Mouse (Mus musculus) C2C12 (cell line): ENCODE measurements around the gene Ggt5. TPM values are rescaled to one million over a fixed set of nuclear protein-coding genes. Genes with fewer than 3 reads are reported as not detected.

Source experiments
- H3K27me3 ChIP-seq: one replicate; pipeline ENCODE4 v1.6.1; 2011; ENCODE audit not compliant: control insufficient read depth, insufficient read depth, insufficient read length
- H3K36me3 ChIP-seq: one replicate; pipeline ENCODE4 v1.6.1; 2011; ENCODE audit not compliant: control insufficient read depth, insufficient read depth
- H3K4me3 ChIP-seq: one replicate; pipeline ENCODE4 v1.5.1; 2011; ENCODE audit warnings: mild to moderate bottlenecking, control low read depth; ENCODE audit not compliant: poor library complexity, insufficient read depth, severe bottlenecking
- H3K79me2 ChIP-seq: one replicate; pipeline ENCODE4 v1.6.1; 2011; ENCODE audit not compliant: control insufficient read depth, insufficient read depth
- H3K79me3 ChIP-seq: one replicate; pipeline ENCODE4 v1.6.1; 2011; ENCODE audit warnings: low read depth, control low read depth
- H3ac ChIP-seq: one replicate; pipeline ENCODE3; 2011; ENCODE audit warnings: low read depth; ENCODE audit not compliant: control insufficient read depth, insufficient read length
- CEBPB ChIP-seq: IDR thresholded peaks from one replicate; pipeline ENCODE4 v1.6.1; 2011; ENCODE audit warnings: low read depth, mild to moderate bottlenecking, control low read depth, moderate library complexity
- CTCF ChIP-seq: IDR thresholded peaks from one replicate; pipeline ENCODE4 v1.5.1; 2011; ENCODE audit not compliant: control insufficient read depth, insufficient read depth, insufficient read length
- FOSL1 ChIP-seq: IDR thresholded peaks from one replicate; pipeline ENCODE4 v1.8.0; 2011; ENCODE audit warnings: mild to moderate bottlenecking, low read length; ENCODE audit not compliant: poor library complexity, insufficient read depth, severe bottlenecking
- MAX ChIP-seq: IDR thresholded peaks from one replicate; pipeline ENCODE4 v1.6.1; 2011; ENCODE audit warnings: mild to moderate bottlenecking, control low read depth
- MYOD1 ChIP-seq: IDR thresholded peaks from one replicate; pipeline ENCODE4 v1.6.1; 2011; ENCODE audit warnings: low read depth; ENCODE audit not compliant: control insufficient read depth, insufficient read length
- MYOG ChIP-seq: IDR thresholded peaks from one replicate; pipeline ENCODE4 v1.6.1; 2011; ENCODE audit not compliant: control insufficient read depth, insufficient read length; ENCODE audit errors: extremely low read depth
- USF1 ChIP-seq: IDR thresholded peaks from one replicate; pipeline ENCODE4 v1.6.1; 2011; ENCODE audit warnings: low read depth, mild to moderate bottlenecking, control low read depth, moderate library complexity
- polyA plus RNA-seq: library from polyadenylated mRNA; unstranded; fragments of >200 nt; fragmentation: generic; extraction: Trizol; gene quantifications from one replicate; pipeline ENCODE4 v1.2.1, GENCODE M21; 2012; ENCODE audit warnings: missing spikeins

Gene Ggt5
- polyA plus RNA-seq, 1 experiment = not detected

GRCm38 (mm10) chr10:75586553-75586879 lies 2.6 kb upstream of the Ggt5 start:
- TF ChIP-seq MAX = no peak
- no peak for TF ChIP-seq CEBPB
- no peak overlapping the region for H3K4me3 ChIP-seq
- no peak overlapping the region for H3ac ChIP-seq
- no peaks in the 10 kb centered on the region for H3K36me3 ChIP-seq
- no peaks in the 10 kb centered on the region for H3K79me2 ChIP-seq
- no peaks in the 10 kb centered on the region for H3K79me3 ChIP-seq
- peaks cover 17% of the 10 kb centered on the region for H3K27me3 ChIP-seq

GRCm38 (mm10) chr10:75587781-75588180 lies 1.4 kb upstream of the Ggt5 start:
- Histone ChIP-seq H3K36me3 (no peaks in the 10 kb centered on the region), H3ac (no peak overlapping the region), H3K79me2 (no peaks in the 10 kb centered on the region), H3K27me3 (peaks cover 17% of the 10 kb centered on the region), H3K4me3 (no peak overlapping the region), H3K79me3 (no peaks in the 10 kb centered on the region)
- TF ChIP-seq MYOD1 (no peak), MYOG (no peak), CEBPB (no peak), FOSL1 (no peak), CTCF (no peak), MAX (no peak), USF1 (no peak)

GRCm38 (mm10) chr10:75588336-75588735 lies 804 bp upstream of the Ggt5 start:
- Histone ChIP-seq H3ac (no peak overlapping the region), H3K79me3 (no peaks in the 10 kb centered on the region), H3K27me3 (peaks cover 16% of the 10 kb centered on the region), H3K79me2 (no peaks in the 10 kb centered on the region), H3K4me3 (no peak overlapping the region), H3K36me3 (no peaks in the 10 kb centered on the region)
- TF ChIP-seq CEBPB = no peak
- no peak for TF ChIP-seq MYOG
- TF ChIP-seq MAX = no peak
- TF ChIP-seq FOSL1 = no peak
- no peak for TF ChIP-seq MYOD1
- TF ChIP-seq USF1 = no peak
- TF ChIP-seq CTCF = no peak

- H3K79me2 ChIP-seq = no peaks in the 10 kb centered on the region
- peaks cover 10% of the 10 kb centered on the region for H3K27me3 ChIP-seq
- no peak overlapping the region for H3ac ChIP-seq
- H3K79me3 ChIP-seq = no peaks in the 10 kb centered on the region
- H3K36me3 ChIP-seq = no peaks in the 10 kb centered on the region
- TF ChIP-seq MAX (no peak), USF1 (no peak), CTCF (no peak), MYOG (no peak), FOSL1 (no peak), MYOD1 (no peak), CEBPB (no peak)
- H3K4me3 ChIP-seq = no peak overlapping the region
These were observed 511 bp downstream of the Ggt5 start for GRCm38 (mm10) chr10:75589651-75590050.

GRCm38 (mm10) chr10:75591211-75591894 lies 2.2 kb downstream of the Ggt5 start:
- no peak overlapping the region for H3K4me3 ChIP-seq
- H3K36me3 ChIP-seq = no peaks in the 10 kb centered on the region
- TF ChIP-seq USF1 (no peak), CEBPB (no peak), FOSL1 (no peak), MYOD1 (no peak), MYOG (no peak), MAX (no peak), CTCF (no peak)
- no peaks in the 10 kb centered on the region for H3K79me3 ChIP-seq
- no peak overlapping the region for H3ac ChIP-seq
- H3K27me3 ChIP-seq = no peaks in the 10 kb centered on the region
- H3K79me2 ChIP-seq = no peaks in the 10 kb centered on the region

- no peaks in the 10 kb centered on the region for H3K79me3 ChIP-seq
- H3ac ChIP-seq = no peak overlapping the region
- H3K27me3 ChIP-seq = no peaks in the 10 kb centered on the region
- no peaks in the 10 kb centered on the region for H3K79me2 ChIP-seq
- H3K4me3 ChIP-seq = no peak overlapping the region
- H3K36me3 ChIP-seq = no peaks in the 10 kb centered on the region
- TF ChIP-seq USF1 (no peak), CTCF (no peak), MYOG (no peak), CEBPB (no peak), FOSL1 (no peak), MAX (no peak), MYOD1 (no peak)
These were observed 3.4 kb downstream of the Ggt5 start for GRCm38 (mm10) chr10:75592585-75592984.
